Mouse (Mus musculus) T-helper 1 cell (primary cell): ENCODE measurements around the gene Pitpnm1.

Experiments used
- in situ Hi-C: fragments of 300-600 bp; cut with MboI, MseI; formaldehyde crosslinking; loops from one replicate; pipeline ENCODE4 v1.15.1; 2025; ENCODE audit warnings: high pct_unique_total_duplicates

The Pitpnm1 gene

GRCm38 (mm10) chr19:4094774-4095303 lies 5.0 kb upstream of the Pitpnm1 start:
- in situ Hi-C loops: no loop called here

- in situ Hi-C loops: no loop called here
These were observed 4.0 kb upstream of the Pitpnm1 start for GRCm38 (mm10) chr19:4095802-4096201.

- in situ Hi-C loops: no loop called here
These were observed 3.0 kb upstream of the Pitpnm1 start, which contains the start of gene Cdk2ap2 for GRCm38 (mm10) chr19:4096642-4097440. Gene Cdk2ap2, plus strand, starts transcription at chr19:4097182.

- in situ Hi-C loops: no loop called here
These were observed 2.4 kb upstream of the Pitpnm1 start for GRCm38 (mm10) chr19:4097441-4097825.

- in situ Hi-C loops: no loop called here
These were observed 1.4 kb upstream of the Pitpnm1 start for GRCm38 (mm10) chr19:4098426-4098825.

- in situ Hi-C loops: no loop called here
These were observed 742 bp upstream of the Pitpnm1 start for GRCm38 (mm10) chr19:4099056-4099455.

GRCm38 (mm10) chr19:4100718-4101261 lies 992 bp downstream of the Pitpnm1 start:
- in situ Hi-C loops: no loop called here

- in situ Hi-C loops: no loop called here
These were observed 1.7 kb downstream of the Pitpnm1 start for GRCm38 (mm10) chr19:4101466-4101865.

- in situ Hi-C loops: no loop called here
These were observed 2.3 kb downstream of the Pitpnm1 start for GRCm38 (mm10) chr19:4102049-4102448.

- in situ Hi-C loops: no loop called here
These were observed 2.8 kb downstream of the Pitpnm1 start for GRCm38 (mm10) chr19:4102626-4103025.

- in situ Hi-C loops: no loop called here
These were observed 3.5 kb downstream of the Pitpnm1 start for GRCm38 (mm10) chr19:4103294-4103693.

- in situ Hi-C loops: no loop called here
These were observed 4.0 kb downstream of the Pitpnm1 start for GRCm38 (mm10) chr19:4103792-4104191.

GRCm38 (mm10) chr19:4104675-4105194 lies 4.9 kb downstream of the Pitpnm1 start:
- in situ Hi-C loops: no loop called here

- in situ Hi-C loops: no loop called here
These were observed 6.9 kb downstream of the Pitpnm1 start for GRCm38 (mm10) chr19:4106654-4107053.

GRCm38 (mm10) chr19:4108535-4108934 lies 8.7 kb downstream of the Pitpnm1 start:
- in situ Hi-C loops: no loop called here

GRCm38 (mm10) chr19:4112063-4112960 lies 12.5 kb downstream of the Pitpnm1 start:
- in situ Hi-C loops: loop anchor here (5.0 kb wide), 1 partner anchor 75 kb away; no protein-coding TSS in a partner anchor

GRCm38 (mm10) chr19:4113186-4113805 lies 13.5 kb downstream of the Pitpnm1 start:
- in situ Hi-C loops: loop anchor here (5.0 kb wide), 1 partner anchor 74 kb away; no protein-coding TSS in a partner anchor

- in situ Hi-C loops: loop anchor here (5.0 kb wide), 1 partner anchor 73 kb away; no protein-coding TSS in a partner anchor
These were observed 14.0 kb downstream of the Pitpnm1 start for GRCm38 (mm10) chr19:4113806-4114230.

- in situ Hi-C loops: loop anchor here (5.0 kb wide), 1 partner anchor 73 kb away; no protein-coding TSS in a partner anchor
These were observed 14.8 kb downstream of the Pitpnm1 start for GRCm38 (mm10) chr19:4114551-4114950.

- in situ Hi-C loops: no loop called here
These were observed 15.3 kb downstream of the Pitpnm1 start for GRCm38 (mm10) chr19:4115144-4115543.

- in situ Hi-C loops: no loop called here
These were observed 16.0 kb downstream of the Pitpnm1 start for GRCm38 (mm10) chr19:4115816-4116215.
